Mouse (Mus musculus): ENCODE results near the gene Tspan5.

The Tspan5 gene

DNA sequence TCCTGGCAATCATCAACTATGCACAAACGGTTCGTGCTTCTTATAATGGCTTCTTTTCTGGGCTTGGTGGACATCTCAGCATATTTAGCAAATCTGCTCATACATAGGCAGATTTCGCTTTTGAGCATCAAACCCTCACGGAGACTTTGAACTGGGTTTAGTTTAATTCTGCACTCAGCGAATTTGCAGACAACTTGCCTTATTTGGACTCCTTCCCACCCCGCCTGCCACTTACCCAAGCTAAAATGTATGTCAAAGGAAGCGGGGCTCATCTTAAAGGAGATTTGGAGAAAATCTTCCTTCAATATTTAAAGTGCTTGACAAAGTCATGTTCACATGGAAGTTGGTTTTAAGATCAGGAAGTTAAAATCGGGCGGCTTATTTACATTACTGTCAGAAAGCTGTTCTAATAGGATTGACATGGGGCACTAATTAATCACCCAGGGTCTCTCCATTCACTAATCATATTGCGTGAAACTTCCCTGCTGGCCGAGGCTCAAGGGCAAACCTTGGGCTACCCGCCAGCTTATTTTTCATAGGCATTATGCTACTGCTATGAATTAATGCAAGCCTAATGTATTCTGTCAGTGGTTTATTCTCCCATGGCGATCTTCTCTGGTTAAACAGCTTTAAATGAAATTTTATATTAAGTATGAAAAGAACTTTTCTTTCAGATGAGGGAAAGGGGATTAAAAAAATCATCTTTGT, 111.1 kb downstream of the Tspan5 start:
- DNase-seq: no peak

DNA sequence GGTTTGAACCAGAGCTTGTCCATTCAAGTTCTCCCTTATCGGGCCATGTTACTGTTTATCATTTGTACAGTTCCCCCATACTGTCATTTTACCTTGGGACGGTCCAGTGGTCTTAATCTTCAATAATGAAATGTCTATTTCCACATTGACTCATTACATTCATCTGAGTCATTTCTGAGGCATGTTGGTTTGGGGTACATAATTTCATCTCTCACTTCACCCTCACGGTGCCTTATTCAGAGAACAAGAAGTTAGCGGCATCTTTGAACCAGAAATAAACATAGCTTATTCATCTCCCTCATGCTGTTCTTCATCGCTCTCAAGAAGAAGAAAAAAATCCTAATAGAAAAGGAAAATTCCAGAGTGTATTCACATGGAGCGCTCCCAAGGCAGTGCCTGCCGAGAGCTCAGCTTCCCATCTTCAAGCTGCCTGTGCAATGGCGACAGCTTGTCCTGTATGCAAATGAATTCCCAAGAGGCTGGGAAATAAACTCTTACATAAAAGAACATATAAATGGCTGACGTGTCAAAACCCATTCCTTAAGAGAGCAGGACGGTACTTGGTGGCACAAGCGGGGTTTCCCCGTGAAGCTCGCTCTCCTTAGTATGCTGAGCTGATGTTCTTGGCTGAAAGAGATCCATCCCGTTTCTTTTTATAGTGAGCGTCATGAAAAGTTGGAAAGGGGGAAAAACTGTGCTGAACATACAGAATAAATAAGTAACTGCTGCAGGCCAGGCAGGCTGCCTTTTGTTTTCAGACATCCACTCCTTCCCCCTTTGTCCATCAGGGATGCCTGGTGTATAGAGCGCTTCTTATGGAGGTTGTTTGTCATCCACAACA, 112.2 kb downstream of the Tspan5 start:
- DNase-seq: no peak

- no peak for DNase-seq
These were observed 113.4 kb downstream of the Tspan5 start for GRCm38 (mm10) chr3:138855387-138855786.

GRCm38 (mm10) chr3:138856946-138857345, 115.0 kb downstream of the Tspan5 start:
- DNase-seq: no peak

GRCm38 (mm10) chr3:138857805-138858546, 116.0 kb downstream of the Tspan5 start:
- DNase-seq: no peak

DNA sequence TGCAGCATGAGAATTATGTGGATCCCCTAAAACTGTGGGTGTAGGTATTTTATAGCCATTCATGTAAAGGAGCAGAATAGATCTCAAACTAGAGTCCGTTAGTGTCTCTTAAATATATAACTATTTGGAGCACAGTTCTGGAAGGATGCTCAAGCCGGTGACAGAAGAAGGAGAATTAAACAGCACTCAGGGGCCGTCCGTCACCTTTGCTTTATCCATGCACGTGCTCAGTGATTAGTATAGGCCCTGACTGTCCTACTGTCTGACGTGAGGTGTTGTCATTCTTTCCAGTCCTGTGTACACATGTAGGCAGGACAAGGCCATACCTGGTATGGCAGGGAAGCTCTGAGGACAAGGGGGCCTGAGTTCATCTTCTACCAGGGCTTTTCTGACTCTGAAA, 116.7 kb downstream of the Tspan5 start:
- no peak for DNase-seq

GRCm38 (mm10) chr3:138859166-138859565, 117.2 kb downstream of the Tspan5 start:
- no peak for DNase-seq

DNA sequence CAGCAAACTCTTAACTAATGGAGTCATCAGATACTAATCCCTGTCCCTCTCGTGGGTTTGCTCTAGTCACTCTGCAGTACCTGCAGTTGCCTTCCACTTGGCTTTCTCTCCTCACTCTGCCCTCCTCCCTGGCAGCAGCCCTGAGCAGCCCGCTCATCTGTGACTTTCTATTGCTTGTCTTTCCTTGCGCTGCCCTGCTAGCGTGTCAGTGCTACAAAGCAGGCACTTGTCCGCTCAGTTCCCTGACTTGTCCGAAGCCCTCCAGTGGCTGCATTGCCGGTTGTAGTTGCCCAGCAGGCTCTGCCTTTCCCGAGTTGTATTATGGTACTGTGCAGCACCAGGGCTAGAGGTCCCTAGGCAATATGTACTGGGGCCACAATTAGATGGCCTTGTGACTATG, 117.7 kb downstream of the Tspan5 start:
- DNase-seq: no peak

- no peak for DNase-seq
These were observed 118.3 kb downstream of the Tspan5 start for GRCm38 (mm10) chr3:138860257-138860760.

DNA sequence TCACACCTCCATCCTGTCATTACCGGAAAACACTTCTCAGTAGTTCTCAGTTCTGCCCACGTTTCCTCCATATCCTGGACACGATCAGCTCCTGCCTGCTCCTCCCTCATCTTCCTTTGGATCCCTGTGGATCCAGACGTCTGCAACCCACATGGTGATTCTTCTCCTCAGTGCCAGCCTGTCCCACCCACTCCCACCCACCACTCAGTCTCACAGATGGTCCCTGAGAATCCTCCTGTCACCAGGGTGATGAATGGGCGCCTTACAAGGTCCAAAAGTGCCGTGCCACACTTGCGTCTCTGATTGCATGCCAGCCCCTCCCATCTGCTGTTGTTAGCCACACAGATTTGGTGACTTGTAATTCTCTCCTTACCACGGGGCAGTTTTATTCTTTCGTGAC, 119.0 kb downstream of the Tspan5 start:
- no peak for DNase-seq

- no peak for DNase-seq
These were observed 119.6 kb downstream of the Tspan5 start for GRCm38 (mm10) chr3:138861589-138861988.

DNA sequence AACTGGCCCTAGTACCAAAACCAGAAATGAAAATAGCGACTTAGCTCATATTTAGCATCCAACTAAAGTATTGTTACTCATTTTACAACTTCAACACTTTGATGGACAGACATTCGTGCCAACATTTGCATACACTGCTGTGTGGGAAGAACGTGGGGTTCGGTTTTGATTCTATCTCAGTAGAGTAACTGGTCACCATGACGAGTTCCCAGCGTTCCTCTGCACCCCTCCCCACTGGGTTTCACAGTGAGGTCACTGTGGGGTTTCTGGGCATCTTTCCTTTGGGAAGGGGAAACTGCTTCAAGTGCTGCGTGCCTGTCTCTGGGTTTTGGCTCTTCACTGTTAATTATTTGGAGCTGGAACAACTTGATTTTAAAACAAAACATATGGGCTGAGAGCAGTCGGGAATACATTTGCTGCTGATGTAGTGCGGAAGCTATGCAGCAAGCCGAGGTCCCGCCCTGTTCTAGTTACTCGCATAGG, 122.2 kb downstream of the Tspan5 start:
- no peak for DNase-seq

DNA sequence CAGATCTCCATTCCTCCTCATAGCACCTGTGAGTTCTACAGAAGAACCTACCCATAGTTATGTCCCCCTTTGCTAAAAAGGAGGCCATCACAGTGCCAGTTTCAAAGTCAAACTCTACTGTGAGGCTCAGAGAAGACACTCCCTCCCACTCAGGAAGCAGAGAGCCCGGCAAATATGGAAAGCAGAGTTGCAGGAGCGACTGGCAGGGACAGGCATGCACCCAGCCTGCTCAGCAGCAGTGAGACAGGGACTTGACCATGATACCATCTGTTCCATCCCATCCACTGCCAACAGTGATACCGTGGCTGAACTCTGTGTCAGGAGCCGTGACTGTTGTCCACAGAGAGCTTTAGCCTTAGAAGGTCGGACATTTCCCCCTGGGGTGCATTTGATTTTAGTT, 123.3 kb downstream of the Tspan5 start:
- no peak for DNase-seq

DNA sequence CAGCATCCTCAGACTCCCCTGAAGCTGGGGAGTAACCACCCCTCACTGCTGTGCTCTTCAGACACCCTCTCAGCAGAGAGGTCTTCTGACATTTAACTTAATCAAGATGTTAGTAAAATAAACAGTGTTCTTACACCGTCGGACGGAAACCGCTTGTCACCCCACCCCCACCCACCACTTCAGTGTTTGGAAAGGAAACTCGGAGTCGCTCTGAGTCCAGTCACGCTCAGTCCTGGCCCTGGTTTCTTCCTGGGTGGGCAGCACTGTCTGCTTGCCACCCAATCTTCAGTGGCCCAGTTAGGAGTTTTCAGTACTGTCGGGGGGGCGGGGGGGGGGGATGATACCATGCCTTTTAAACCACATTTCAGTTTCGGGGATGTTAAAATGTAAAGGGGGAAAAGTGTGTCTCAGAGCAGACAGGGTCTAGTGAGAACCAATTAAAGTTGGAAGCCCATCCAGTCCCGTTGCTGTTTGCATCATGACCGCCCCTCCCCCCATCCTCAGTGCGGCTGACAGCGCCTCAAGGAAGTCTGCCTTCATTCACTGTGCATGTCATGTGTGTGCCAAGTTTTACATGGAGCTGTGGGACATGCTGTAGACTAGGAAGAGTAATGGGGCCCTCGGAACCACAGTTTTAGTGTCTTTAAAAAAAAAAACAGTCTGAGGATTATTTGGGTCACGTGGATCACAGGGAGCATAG, 125.3 kb downstream of the Tspan5 start:
- DNase-seq: no peak

DNA sequence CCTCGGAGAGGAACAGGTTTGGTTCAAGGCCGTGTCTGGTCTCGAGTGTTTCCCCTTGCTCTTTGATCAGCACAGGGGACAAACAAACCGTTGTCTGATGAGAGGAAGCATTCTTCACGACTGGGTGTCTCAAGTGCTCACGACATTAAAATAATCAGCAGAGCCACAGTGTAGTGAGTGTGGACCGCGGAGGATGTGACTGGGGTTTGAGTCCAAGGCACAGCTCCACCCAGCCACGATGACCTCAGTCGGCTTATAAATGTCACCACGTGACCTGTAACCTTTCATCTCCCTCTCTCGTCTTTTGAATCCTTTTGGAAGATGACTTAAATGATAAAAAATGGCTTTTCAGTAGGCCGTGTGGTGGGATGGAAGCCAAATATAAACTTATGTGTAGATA, 126.4 kb downstream of the Tspan5 start:
- no peak for DNase-seq

DNA sequence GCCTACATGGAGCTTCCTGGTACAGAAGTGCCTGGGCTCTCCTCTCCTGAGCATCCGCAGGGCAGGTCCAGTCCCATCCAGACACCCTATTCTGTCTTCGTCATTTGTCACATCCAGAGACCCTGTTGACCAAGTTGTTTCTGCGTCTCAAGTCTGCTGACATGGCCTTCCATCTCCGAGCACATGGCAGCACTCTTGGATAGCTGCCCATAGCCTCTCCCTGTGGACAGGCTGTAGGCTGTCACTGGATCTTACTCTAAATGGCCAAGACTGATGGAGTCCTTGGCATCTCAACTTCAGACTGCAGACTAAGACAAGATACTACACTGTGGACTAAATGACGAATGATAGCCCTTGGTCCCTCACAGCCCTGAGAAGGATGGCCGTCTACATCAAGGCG, 133.3 kb downstream of the Tspan5 start:
- DNase-seq: no peak

GRCm38 (mm10) chr3:138875936-138876335, 133.9 kb downstream of the Tspan5 start:
- peak; percentile 41 to 52 for DNase-seq

DNA sequence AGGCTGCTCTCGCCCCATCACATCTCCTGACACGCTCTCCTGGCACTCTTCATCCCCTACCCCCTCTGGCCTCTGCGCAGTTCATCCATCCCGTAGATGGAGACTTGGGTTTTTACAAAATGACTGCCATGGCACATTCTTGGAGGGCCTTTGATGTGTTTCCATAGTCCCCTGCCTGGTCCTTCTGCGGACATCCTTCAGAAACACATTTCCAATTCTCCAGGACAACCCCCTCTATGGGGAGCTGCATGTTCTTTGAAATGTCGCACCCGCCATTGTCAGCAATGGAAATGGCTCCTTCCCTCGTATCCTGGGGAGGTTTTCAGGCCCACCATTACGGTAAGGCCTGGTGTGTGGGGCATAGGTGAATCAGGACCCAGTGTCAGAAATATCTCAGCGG, 134.4 kb downstream of the Tspan5 start:
- peak in 1 of 2 experiments; percentile 23 for DNase-seq

GRCm38 (mm10) chr3:138876931-138877361, 135.0 kb downstream of the Tspan5 start:
- peak; percentile 74 to 83 for DNase-seq

DNA sequence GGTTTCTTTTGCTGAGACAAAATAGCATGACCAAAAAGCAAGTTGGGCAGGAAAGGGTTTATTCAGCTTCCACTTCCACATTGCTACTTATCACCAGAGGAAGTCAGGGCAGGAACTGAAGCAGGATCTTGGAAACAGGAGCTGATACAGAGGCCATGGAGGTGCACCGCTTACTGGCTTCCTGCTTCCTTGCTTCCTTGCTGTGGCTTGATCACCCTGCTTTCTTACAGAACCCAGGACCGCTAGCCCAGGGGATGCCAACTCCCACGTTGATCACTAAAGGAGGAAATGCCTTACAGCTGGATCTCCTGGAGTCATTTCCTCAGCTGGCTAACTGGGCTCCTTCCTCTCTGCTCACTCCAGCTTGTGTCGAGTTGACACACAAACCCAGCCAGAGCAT, 135.7 kb downstream of the Tspan5 start:
- DNase-seq: peak in 1 of 2 experiments; percentile 20

- no peak for DNase-seq
These were observed 139.2 kb downstream of the Tspan5 start for GRCm38 (mm10) chr3:138880999-138881724.

Data from thymus, adult 18-20 months (tissue).